Mouse (Mus musculus) liver, embryonic 13.5 days (tissue): Measurements from ENCODE around the gene Mrgprg. TPM values are rescaled to one million over a fixed set of nuclear protein-coding genes. Genes with fewer than 3 reads are reported as not detected.

ENCODE experiments used
- ATAC-seq: fragments of 200-750 bp; cut with Nextera tagmentation; 2 replicates; pipeline ENCODE4 v1.8.0; 2017; ENCODE audit warnings: low read depth, mild to moderate bottlenecking, moderate number of reproducible peaks, moderate library complexity
- DNase-seq: peaks from one replicate; pipeline ENCODE4 v3.0.0; 2022
- H3K27ac ChIP-seq: fragments of 300-500 bp; sonication (generic); 2 replicates; pipeline ENCODE4 v1.5.1; 2015; ENCODE audit warnings: moderate library complexity, mild to moderate bottlenecking, inconsistent platforms
- H3K27me3 ChIP-seq: fragments of 300-500 bp; sonication (generic); 2 replicates; pipeline ENCODE4 v1.6.1; 2015; ENCODE audit warnings: mild to moderate bottlenecking, inconsistent platforms
- H3K36me3 ChIP-seq: fragments of 300-500 bp; sonication (generic); 2 replicates; pipeline ENCODE4 v1.6.1; 2015; ENCODE audit warnings: mild to moderate bottlenecking, inconsistent platforms
- H3K4me1 ChIP-seq: fragments of 300-500 bp; sonication (generic); replicated peaks from 2 replicates; pipeline ENCODE4 v1.6.1; 2015; ENCODE audit warnings: inconsistent platforms
- H3K4me2 ChIP-seq: fragments of 300-500 bp; sonication (generic); 2 replicates; pipeline ENCODE4 v1.6.1; 2015; ENCODE audit warnings: inconsistent platforms, mild to moderate bottlenecking, moderate library complexity
- H3K4me3 ChIP-seq: fragments of 300-500 bp; sonication (generic); replicated peaks from 2 replicates; pipeline ENCODE4 v1.5.1; 2015; ENCODE audit warnings: mild to moderate bottlenecking, inconsistent platforms
- H3K9ac ChIP-seq: fragments of 300-500 bp; sonication (generic); 2 replicates; pipeline ENCODE4 v1.6.1; 2015; ENCODE audit warnings: mild to moderate bottlenecking, inconsistent platforms
- H3K9me3 ChIP-seq: fragments of 300-500 bp; sonication (generic); replicated peaks from 2 replicates; pipeline ENCODE4 v1.6.1; 2016; ENCODE audit warnings: inconsistent platforms
- WGBS: fragments of 180-500 bp; shearing (Covaris S2); methylation state at CpG from one replicate; pipeline ENCODE4 v1.1.7; 2015; ENCODE audit not compliant: insufficient replicate concordance; 5-methylcytosine and 5-hydroxymethylcytosine counted together
- microRNA-seq: library from miRNA; unstranded; fragments of <30 nt; microRNA quantifications from one replicate; pipeline ENCODE4, GENCODE M21; 2016
- polyA plus RNA-seq: library from polyadenylated mRNA; unstranded; fragments of >200 nt; fragmentation: Nextera tagmentation; extraction: Ambion mirVana; gene quantifications from 2 replicates; pipeline ENCODE4 v1.2.1, GENCODE M21; 2015

The Mrgprg gene
- polyA plus RNA-seq, 1 experiment from 2014 or later, result not detected

GRCm38 (mm10) chr7:143729886-143730285 lies 36.9 kb downstream of the Mrgprg start:
- ATAC-seq, result no peak
- no peak overlapping the region for H3K9ac ChIP-seq
- WGBS, result 63% methylated on average over 10 of the region's 10 CpGs

GRCm38 (mm10) chr7:143726396-143726795 lies 40.4 kb downstream of the Mrgprg start:
- H3K27ac ChIP-seq, result no peak overlapping the region
- no peak for DNase-seq
- no peak overlapping the region for H3K4me2 ChIP-seq
- 70% methylated on average over 4 of the region's 4 CpGs for WGBS
- H3K36me3 ChIP-seq, result no peaks in the 10 kb centered on the region
- ATAC-seq, result no peak
- H3K4me1 ChIP-seq, result no peaks in the 10 kb centered on the region; the same call in 1 of the 2 replicates
- H3K9ac ChIP-seq, result no peak overlapping the region
- no peaks in the 10 kb centered on the region for H3K27me3 ChIP-seq
- no peaks in the 10 kb centered on the region for H3K9me3 ChIP-seq
- no peak overlapping the region for H3K4me3 ChIP-seq

More at GRCm38 (mm10) chr7:143729886-143730285, 36.9 kb downstream of the Mrgprg start:
- Histone ChIP-seq H3K4me3 (no peak overlapping the region), H3K4me2 (no peak overlapping the region), H3K9me3 (no peaks in the 10 kb centered on the region), H3K27ac (no peak overlapping the region), H3K27me3 (no peaks in the 10 kb centered on the region), H3K36me3 (no peaks in the 10 kb centered on the region), H3K4me1 (no peaks in the 10 kb centered on the region; the same call in 1 of the 2 replicates)
- no peak for DNase-seq

GRCm38 (mm10) chr7:143723841-143724240 lies 43.0 kb downstream of the Mrgprg start:
- WGBS, result 58% methylated on average over 4 of the region's 4 CpGs
- H3K4me3 ChIP-seq, result no peak overlapping the region
- no peak overlapping the region for H3K9ac ChIP-seq
- H3K4me1 ChIP-seq, result no peaks in the 10 kb centered on the region; the same call in 1 of the 2 replicates
- DNase-seq (no peak), ATAC-seq (no peak)
- H3K4me2 ChIP-seq, result no peak overlapping the region
- no peaks in the 10 kb centered on the region for H3K36me3 ChIP-seq
- no peak overlapping the region for H3K27ac ChIP-seq
- H3K27me3 ChIP-seq, result no peaks in the 10 kb centered on the region
- H3K9me3 ChIP-seq, result no peaks in the 10 kb centered on the region

GRCm38 (mm10) chr7:143722646-143723045 lies 44.1 kb downstream of the Mrgprg start:
- Histone ChIP-seq H3K9me3 (no peaks in the 10 kb centered on the region), H3K4me3 (no peak overlapping the region), H3K27me3 (no peaks in the 10 kb centered on the region), H3K27ac (no peak overlapping the region), H3K4me2 (no peak overlapping the region), H3K4me1 (no peaks in the 10 kb centered on the region), H3K36me3 (no peaks in the 10 kb centered on the region), H3K9ac (no peak overlapping the region)
- no peak for DNase-seq
- WGBS, result 69% methylated on average over 5 of the region's 5 CpGs
- no peak for ATAC-seq

GRCm38 (mm10) chr7:143717811-143718210 lies 49.0 kb downstream of the Mrgprg start:
- H3K27me3 ChIP-seq, result no peaks in the 10 kb centered on the region

More at GRCm38 (mm10) chr7:143717811-143718210, 49.0 kb downstream of the Mrgprg start:
- Histone ChIP-seq H3K9me3 (no peaks in the 10 kb centered on the region), H3K4me2 (no peak overlapping the region), H3K4me1 (no peaks in the 10 kb centered on the region), H3K36me3 (no peaks in the 10 kb centered on the region), H3K27ac (no peak overlapping the region), H3K9ac (no peak overlapping the region), H3K4me3 (no peak overlapping the region)
- 32% methylated on average over 1 of the region's 1 CpGs for WGBS
- no peak for ATAC-seq
- DNase-seq, result no peak

Small RNA genes within 50 kb of the gene (microRNA-seq; reads per million reads assigned to microRNA genes)
- not detected for gene Gm22064

Other genes starting within 250 kb of the Mrgprg start
- gene Nap1l4, start 217.9 kb downstream of the Mrgprg start, polyA plus RNA-seq, result 96.7 and 108 TPM in 2 replicates
- gene Cars, start 166.9 kb downstream of the Mrgprg start, polyA plus RNA-seq, result 64.3 and 69.3 TPM in 2 replicates
- gene Tnfrsf26, start 138.3 kb downstream of the Mrgprg start, polyA plus RNA-seq, result 0.54 and 0.64 TPM in 2 replicates
- gene Tnfrsf22, start 117.3 kb downstream of the Mrgprg start, polyA plus RNA-seq, result 1.0 and 1.2 TPM in 2 replicates
- 0.17 and 0.44 TPM in 2 replicates for gene Tnfrsf23, start 81.1 kb downstream of the Mrgprg start, polyA plus RNA-seq
- 2.4 and 2.8 TPM in 2 replicates for gene Osbpl5, start 10.0 kb downstream of the Mrgprg start, polyA plus RNA-seq
- 0.17 and 0.28 TPM in 2 replicates for gene Mrgpre, start 17.5 kb upstream of the Mrgprg start, polyA plus RNA-seq
- 7.0 and 7.7 TPM in 2 replicates for gene Nadsyn1, start 55.9 kb upstream of the Mrgprg start, polyA plus RNA-seq
- gene Dhcr7, start 56.2 kb upstream of the Mrgprg start, polyA plus RNA-seq, result 38.0 and 52.5 TPM in 2 replicates
- not detected in 2 replicates for gene Gm498, start 99.8 kb upstream of the Mrgprg start, polyA plus RNA-seq
- 0.22 and 0.30 TPM in 2 replicates for gene Shank2, start 234.9 kb upstream of the Mrgprg start, polyA plus RNA-seq